Mouse (Mus musculus) layer of hippocampus, adult 9-11 months (tissue): Measurements from ENCODE around the gene Ints5.
A peak's percentile ranks its signal among the peaks of the same experiment; 100 is the strongest.
"Not testable (repeated sequence)": the region's sequence is repeated elsewhere in the genome, so short reads cannot be mapped to it uniquely, and the experiment has no call there.

ENCODE experiments used
- DNase-seq: peaks from one replicate; pipeline ENCODE4 v3.0.0; 2022

Ints5 gene

DNA sequence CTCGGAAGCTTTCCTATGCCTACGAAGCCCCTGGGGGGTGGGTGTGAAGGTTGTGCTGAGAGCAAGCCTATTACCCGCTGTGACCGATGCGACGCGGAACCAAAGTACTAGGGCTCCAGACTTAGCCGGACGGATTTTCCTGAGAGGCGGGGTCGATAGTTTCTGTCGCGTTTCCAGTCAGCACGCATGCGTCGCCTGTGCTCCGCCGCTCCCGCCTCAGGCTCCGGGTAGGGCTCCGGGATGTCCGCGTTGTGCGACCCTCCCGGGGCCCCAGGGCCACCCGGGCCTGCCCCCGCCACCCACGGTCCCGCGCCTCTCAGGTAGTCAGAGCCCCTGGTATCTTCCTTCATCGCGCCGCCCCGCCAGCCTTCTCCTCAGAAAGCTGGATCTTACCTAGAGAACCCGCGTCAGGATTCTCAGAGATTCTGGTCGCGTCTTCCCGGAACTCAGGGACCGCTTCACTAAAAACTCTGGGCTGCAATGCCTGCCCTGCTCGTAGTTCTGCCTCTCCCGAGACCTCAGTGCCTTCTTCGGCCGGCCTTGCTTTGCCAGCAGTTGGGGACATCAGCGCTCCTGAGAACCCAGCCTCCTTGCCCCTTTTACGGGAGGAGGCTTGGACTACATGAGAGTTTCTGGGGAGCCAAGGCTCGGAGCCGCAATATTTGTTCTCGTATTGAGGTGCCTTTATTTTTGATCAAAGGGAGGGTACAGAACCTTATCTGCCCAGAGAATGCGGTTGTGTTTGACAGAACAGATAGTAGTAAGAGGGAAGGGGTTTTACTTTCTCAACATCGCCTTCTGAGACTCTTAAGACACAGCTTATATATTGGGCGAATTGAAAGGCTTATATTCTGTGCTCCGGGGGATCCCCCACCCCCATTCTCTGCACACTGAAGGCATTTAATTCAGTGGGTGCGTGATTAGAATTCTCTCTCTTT lies at the start of gene Ints5:
Ints5 (plus strand) TSS at position 177 of the 938 bp plus-strand sequence.
- DNase-seq, result peak; percentile 74

DNA sequence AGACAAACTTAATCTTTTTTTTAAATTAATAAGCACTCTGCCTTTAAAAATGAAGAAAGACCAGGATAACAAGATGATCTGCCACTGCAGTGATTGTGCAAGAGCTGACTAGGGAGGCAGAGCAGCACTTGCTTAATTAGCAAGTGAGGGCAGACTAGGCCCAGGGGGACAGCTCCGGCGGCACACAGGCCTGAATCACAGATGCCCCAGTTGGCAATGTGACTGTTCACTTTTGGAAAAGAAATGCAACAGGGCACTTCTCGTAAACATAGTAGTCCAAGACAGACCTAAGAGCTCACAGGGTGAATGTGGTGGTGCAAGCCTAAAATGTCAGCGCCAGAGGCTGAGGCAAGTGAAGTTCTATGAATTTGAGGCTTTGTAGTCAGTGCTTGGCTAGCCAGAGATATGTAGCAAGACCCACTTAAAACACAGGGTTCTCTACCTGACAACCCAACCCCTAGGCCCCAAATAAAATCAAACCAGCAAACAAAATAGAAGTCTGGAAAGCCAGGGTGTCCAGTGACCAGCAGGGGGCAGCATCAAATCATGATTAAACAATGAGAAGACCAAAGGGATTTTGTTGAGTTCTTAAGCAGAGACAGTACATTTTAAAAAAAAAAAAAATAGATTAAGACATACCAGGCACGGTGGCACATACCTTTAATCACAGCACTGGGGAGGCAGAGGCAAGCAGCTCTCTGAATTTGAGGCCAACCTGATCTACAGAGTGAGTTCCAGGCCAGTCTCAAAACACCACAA lies 48.3 kb upstream of the Ints5 start:
- DNase-seq, result peak; percentile 59

DNA sequence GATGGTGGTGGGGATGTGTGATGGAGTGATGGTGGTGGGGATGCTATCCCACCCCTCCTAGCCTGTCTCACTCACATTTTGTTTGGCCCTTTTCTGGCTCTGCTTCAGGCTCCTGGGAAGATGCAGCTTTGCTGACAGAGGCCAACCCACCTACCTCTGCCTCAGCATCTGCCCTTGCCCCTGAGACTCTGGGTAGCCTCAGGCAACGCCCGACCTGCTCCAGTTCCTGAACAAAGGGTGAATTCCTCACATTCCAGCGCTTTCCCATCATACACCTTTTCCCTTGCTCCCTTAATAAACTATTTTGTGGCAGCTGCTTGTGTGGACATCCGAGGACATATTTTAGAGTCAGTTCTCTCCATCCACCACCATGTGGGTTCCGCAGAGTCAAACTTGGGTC lies 44.4 kb upstream of the Ints5 start:
- DNase-seq, result no peak

DNA sequence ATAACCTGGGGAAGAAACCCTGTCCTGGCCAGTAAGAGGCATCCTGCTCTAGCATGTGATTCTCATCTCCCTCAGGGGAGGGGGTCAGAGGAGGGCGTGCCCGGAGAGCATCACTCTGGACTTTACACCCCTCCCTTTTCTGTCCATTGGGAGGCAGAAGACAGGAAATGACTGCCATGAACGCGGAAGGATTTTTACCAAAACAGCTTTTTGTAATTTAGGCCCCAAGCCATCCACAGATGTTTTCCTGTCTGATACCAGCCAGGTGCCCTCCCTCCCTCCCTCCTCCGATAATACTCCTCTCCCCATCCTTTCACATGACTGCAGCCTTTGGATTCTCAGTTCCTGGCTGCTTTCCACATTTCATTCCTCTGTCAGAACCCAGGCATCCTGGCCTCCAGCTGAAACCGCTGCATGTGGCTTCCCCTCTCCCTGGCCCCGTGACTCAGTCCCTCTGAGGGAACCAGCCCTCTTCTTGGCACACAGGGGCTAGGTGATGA lies 42.4 kb upstream of the Ints5 start, which contains the start of gene Lrrn4cl:
Lrrn4cl (plus strand) TSS at position 367 of the 500 bp plus-strand sequence.
- DNase-seq, result no peak

DNA sequence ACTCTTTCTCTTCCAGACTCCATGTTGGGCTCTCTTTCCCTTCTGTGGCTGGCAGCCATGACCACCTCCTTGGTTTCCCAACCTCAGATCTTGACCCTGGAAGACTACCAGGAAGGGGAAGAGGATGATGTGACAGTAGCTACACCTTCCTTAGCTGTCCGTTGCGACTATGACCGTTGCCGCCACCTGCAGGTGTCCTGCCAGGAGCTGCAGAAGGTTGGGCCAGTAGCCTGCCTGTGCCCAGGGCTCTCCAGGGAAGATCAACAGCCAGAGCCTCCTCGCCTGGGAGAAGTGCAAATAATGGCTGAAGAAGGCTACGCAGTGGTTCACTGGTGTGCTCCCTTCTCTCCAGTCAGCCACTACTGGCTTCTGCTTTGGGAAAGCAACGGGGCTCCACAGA lies 41.2 kb upstream of the Ints5 start:
- no peak for DNase-seq

DNA sequence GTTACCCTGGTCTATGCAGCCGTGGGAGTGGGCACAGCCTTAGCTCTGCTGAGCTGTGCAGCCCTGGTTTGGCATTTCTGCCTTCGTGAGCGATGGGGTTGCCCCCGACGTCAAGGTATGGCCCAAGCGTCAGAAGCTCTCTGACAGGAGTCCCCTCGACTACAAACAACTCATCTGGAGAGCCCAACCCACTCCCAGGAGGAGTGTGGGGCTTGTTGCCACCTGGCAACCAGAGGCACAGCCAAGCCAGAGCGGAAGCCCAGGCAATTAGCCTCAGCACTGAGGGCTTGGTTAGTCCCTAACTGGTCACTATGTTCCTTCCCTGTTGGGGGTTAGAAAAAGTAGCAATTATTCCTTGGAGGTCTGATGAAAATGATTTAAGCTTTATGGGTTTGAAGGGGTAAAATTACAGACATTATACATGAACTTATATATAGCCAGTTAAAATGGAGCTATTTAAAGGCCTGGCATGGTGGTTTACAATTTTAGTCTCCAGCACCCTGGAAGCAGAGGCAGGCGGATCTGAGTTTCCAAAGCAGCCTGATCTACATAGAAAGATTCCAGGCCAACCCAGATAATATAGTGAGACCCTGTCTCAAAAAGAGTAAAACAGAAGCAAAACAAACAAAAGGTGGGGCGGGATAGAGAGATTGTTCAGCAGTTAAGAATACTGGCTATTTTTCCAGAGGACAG lies 40.4 kb upstream of the Ints5 start:
- no peak for DNase-seq

DNA sequence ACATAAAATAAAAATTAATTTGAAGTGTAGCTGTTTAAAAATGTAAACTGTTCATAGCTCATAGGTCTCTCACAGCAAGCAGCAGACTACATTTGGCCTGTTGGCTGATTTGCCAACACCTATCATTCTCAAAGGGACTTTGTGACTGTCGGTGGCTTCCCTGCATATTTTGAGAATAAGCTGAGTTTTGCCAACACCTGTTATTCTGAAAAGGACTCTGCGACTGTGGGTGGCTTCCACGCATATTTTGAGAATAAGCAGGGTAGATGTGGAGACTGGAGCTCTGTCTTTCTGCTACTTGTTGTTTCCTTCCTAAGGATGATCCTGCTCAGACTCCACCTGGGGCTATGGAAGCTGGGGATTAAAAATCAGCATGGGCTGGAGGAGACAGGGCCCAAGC lies 39.7 kb upstream of the Ints5 start:
- DNase-seq, result no peak

DNA sequence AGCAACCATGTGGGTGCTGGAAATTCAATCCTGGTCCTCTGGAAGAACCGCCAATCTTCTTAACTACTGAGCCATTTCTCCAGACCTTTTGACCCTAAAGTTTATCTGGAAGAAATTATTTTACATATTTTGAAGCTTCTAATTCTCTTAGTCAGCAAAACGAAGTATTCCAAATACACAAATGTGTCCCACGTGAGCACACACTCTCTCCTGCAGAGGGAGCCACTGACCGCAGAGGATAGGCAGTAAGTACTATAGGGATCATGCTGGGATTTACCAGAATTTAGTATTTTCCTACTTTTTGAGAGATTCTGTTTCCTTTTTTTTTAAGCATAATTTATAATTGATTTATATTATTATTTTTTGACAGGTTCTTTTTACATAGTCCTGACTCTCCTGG lies 35.1 kb upstream of the Ints5 start:
- DNase-seq, result no peak

DNA sequence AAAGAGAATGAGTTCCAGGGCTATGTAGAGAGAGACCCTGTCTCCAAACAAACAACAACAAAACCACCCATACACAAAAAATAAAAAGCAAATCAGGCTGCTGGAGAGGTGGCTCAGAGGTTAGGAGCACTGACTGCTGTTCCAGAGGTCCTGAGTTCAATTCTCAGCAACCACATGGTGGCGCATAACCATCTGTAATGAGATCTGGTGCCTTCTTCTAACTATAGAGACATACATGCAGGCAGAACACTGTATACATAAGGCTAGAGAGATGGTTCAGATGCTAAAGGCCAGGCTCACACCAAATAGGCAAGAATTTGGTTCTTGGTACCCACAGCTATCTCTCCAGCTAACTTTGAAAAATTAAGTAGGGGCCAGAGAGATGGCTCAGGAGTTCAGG lies 33.8 kb upstream of the Ints5 start:
- no peak for DNase-seq

DNA sequence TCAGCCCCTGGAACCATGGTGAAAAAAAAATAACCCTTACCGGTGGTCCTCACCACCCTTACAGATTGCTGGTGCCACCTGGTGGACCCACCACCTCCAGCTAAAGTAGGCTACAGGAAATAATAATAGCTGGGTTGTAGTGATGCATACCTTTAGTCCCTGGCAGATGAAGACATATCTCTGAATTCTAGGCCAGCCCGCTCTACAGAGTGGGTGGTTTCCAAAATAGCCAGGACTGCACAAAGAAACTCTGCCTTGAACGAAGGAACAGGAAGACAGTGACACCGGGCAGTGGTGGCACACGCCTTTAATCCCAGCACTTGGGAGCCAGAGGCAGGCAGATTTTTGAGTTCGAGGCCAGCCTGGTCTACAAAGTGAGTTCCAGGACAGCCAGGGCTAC lies 28.5 kb upstream of the Ints5 start:
- no peak for DNase-seq

DNA sequence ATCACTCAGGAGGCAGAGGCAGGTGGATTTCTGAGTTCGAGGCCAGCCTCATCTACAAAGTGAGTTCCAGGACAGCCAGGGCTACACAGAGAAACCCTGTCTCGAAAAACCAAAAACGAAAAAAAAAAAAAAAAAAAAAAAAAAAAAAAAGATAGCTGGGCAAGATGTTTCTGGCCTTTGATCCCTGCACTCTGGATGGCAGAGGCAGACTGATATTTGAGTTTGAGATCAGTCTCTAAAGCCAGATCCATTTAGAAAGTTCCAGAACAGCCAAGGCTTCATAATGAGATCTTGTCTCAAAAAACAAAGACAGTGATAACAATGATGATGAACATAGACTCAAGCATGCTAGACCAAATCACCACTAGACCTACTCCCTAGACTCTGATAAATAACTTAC lies 22.4 kb upstream of the Ints5 start:
- DNase-seq, result not testable (repeated sequence)

DNA sequence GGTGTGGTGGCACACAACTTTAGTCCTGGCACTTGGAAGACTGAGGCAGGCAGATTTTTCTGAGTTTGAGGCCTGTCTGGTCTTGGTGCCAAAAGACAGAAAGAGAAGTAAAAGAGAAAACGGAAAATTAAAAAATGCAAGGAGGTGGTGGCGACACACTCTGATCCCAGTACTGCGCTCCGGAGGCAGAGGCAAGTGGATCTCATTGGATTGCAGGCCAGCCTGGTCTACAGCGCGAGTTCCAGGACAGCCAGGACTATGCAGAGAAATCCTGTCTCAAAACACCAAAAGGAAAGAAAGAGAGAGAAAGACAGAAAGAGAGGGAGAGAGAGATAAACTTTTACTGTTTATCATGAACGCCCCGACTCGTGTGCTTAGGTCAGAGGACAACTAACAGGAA lies 22.0 kb upstream of the Ints5 start:
- DNase-seq, result no peak

DNA sequence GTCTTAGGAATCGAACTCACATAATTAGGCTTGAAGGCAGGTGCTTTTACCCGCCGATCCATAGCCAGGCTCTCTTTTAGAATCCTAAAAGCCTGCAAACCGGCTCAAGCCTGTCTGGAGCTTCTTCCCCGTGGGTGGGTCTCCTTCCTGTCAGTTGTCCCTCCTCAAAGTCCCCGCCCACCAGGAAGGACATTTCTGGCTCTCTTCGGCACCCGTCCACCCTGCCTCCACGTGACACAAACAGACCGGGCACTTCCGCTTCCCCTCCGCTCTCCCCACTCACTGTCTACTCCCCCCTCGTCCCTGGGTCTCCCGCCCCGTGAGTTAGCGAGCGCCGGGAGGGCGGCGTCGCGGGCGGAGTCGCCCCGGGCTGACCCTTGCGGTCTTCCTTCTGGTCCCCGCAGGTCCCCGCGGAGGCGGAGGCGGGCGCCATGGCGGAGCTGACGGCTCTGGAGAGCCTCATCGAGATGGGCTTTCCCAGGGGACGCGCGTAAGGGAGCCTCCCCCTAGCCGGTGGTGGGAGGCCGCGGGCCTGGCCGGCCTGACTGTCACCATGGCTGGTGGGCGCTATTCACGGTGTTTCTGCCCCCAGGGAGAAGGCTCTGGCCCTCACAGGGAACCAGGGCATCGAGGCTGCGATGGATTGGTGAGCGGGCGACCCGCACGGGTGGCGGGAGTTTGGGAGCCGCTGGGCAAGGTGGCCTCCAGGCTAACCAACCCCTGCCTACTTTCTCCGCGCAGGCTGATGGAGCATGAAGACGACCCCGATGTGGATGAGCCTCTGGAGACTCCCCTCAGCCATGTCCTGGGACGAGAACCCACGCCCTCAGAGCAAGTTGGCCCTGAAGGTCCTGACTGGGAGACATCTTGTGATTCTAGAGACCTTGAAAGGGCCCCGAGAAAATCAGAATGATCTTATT lies 21.3 kb upstream of the Ints5 start, which contains the start of gene Ubxn1:
Ubxn1 (plus strand) TSS at position 230 of the 920 bp plus-strand sequence.
- peak; percentile 98 for DNase-seq

DNA sequence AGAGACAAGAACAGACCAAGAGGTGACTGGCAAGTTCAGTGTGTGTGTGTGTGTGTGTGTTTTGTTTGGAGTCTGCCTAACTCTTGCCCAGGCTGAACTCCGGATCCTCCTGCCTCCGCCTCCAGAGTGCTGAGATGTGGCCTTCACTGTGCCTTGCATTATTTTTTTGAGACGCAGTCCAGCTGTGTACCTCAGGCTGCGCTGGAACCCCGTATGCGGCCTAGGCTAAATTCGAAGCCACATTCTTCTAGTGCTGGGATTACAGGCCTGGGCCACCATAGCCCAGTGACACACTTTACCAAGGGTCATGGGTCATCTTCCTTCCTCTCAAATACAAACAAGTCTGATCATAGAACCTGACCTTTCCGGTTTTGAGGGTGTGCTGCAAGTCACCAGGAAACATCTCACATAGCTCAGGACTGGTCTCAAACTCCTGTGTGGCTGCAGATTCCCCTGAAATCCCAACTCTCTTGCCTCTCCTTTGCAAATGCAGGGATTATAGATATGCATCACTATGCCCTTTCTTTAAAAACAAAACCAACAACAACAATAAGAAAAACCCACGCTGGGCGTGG lies 20.5 kb upstream of the Ints5 start:
- DNase-seq, result no peak

DNA sequence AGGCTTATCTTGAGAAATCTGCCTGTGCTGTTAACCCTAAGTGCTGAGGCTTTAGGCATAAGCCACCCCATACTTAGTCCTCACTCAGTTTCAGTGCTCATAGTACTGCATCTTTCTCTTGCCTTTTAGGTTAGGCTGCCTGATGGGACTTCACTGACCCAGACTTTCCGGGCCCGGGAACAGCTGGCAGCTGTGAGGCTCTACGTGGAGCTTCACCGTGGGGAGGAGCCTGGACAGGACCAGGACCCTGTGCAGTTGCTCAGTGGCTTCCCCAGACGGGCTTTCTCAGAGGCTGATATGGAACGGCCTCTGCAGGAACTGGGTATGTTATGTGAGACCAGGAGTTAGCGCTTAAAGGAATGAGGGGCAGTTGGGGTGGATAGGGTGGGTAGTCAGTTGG lies 17.8 kb upstream of the Ints5 start:
- DNase-seq, result no peak

DNA sequence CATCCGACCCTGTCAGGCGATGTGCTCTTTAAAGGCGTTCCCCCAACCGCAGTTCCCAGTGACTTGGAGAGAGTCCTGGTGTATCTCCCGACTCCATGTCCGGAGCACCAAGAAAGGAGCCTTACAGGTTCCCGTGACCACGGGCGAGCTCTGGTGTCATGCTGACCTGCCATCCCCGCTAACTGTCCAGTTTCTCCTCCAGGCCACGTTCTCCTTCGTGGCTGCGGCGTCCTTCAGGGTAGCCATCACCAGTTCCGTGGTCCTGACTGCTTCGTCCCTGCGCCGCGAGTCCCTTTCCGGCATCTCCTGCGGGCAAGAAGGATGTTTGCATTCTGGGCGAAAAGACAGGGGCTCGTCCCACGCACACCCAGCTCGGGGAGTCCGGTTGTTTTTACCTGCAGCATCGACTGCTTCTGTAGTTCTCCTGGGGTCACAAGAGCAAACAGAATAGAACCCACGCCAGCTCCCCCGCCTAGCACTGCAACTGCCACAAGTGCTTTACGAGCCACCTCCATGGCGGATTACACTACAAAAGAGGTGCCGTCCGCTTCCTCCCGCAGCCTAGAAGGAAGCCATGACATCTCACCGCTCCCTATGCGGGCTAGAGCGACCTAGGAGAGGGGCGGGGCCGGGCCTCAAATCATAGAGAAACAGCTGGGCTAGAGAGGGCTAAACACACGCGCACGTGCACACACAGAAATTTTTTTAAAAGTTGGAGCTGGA lies 12.3 kb upstream of the Ints5 start, which contains the start of gene Uqcc3:
Uqcc3 (minus strand) TSS at position 613 of the 723 bp plus-strand sequence.
- DNase-seq, result peak; percentile 91

DNA sequence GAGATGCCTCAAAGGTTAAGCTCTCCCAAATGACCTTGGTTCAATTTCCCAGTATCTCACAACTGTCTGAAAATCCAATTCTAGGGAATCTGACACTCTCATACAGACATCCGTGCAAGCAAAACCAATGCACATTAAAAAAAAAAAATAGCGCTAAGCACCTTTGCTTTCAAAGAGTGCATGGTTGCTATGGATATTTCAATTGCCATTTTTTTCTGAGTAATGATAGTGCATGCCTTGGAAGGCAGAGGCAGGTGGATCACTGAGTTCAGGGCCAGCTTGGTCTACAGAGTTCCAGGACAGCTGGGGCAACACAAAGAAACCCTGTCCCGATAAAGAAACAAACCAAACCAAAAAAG lies 11.8 kb upstream of the Ints5 start:
- no peak for DNase-seq

DNA sequence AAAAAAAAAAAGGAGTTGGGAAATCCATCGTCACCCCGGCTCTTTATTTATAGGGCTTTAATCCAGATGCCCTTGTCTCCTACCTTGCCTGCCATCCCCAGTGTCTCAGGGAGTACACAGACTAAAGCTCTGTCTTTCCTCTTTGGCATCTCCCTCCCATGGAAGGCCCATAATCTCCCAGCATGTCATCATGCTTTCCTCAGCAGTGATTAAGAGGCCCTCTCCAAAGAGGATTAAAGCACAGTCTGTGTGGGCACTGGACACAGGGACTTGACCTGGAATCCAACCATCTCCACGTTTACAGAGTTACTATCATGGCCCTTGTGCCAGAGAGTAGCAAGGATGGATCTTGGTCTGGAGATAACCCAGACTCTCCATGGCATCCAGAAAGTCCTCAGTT lies 9.2 kb upstream of the Ints5 start, which contains the start of the genes Lbhd1 and Gm49403:
Lbhd1 (plus strand) TSS at position 117 of the 400 bp plus-strand sequence.
Gm49403 (plus strand) TSS at position 315 of the 400 bp plus-strand sequence.
- no peak for DNase-seq

DNA sequence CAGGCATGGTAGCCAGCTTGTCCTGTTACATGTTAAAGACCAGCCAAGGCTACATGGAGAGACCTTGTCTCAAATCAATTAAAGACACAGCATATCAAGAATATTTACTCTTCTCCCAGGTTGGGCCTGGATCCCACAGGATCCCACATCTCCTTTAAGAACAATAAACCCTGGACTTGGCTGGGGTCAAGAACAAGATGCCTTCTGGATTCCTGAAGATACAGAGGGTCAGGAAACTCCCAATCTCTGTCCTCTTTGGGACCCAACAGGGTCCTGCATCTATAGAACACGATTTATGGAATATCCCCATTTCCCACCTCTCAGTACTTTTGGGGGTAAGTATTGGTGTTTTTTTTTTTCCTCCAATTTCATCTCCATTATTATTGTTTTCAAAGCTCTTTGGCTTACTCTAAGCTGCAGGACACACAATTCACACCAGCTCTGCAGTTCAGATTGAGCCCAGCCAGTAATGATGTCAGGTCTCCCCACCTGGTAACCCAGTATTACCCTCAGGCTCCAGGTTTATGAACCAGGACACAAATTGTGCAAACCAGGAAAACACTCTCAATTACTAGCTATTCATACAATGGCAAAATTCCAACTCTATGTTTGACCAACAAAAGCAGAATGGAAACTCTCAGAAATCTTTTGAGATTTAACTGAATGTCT lies 5.8 kb upstream of the Ints5 start:
- DNase-seq, result no peak
